Comparison of ENCODE assay signal across 14 mouse cellular contexts in genomic region chr5:149002803-149003115, GRCm38 (mm10). TPM values are rescaled to one million over a fixed set of nuclear protein-coding genes. Genes with fewer than 3 reads are reported as not detected.
DNase-seq lines count a peak whose midpoint lies in the region; ATAC-seq and TF ChIP-seq lines count a peak whose summit lies in the region.
"Had no signal": no experiment of that assay in that cellular context is flagged by ENCODE, and none has a peak within 500 bp of the region (broad histone marks: within the 10 kb centered on the region; RNA-seq: fewer than 3 reads in every experiment).

No protein-coding gene starts in this region.

- in situ Hi-C loops in CH12.LX (cut with MboI; ENCODE audit: low pct_ligation_motif_present, low pct_unique_long_range_greater_than_20kb, low sequenced_read_pairs) = no loop called here

- H3K36me3 ChIP-seq in CH12.LX (replicated peaks in 1 of 2; ENCODE audit: control insufficient read depth in 1 of 2, insufficient read depth in 1 of 2, low read length in 1 of 2) = no peaks in the 10 kb centered on the region
- no peaks in the 10 kb centered on the region for H3K36me3 ChIP-seq in kidney, embryonic 16.5 days (ENCODE audit: insufficient read depth, low read length)
- no peaks in the 10 kb centered on the region for H3K36me3 ChIP-seq in liver, embryonic 13.5 days

- TF ChIP-seq POLR2A in CH12.LX (IDR thresholded peaks at IDR 0.05; ENCODE audit: low read depth, low read length) = no peak

- WGBS in kidney, embryonic 16.5 days = 60% methylated on average over 6 of the region's 6 CpGs
- WGBS in liver, embryonic 13.5 days (ENCODE audit: insufficient replicate concordance) = 64% methylated on average over 6 of the region's 6 CpGs

- ATAC-seq in kidney, embryonic 16.5 days (ENCODE audit: low FRiP score, low TSS enrichment) = no peak
- no peak for ATAC-seq in liver, embryonic 13.5 days (ENCODE audit: low read depth)
- ATAC-seq: activated CD4-positive, CD25-positive, alpha-beta regulatory T cell, adult 4 months had no signal

- no peak overlapping the region for H3K9ac ChIP-seq in CH12.LX (ENCODE audit: insufficient read depth, low read depth)
- 0 out of 2 replicates have a peak overlapping the region, but pooled peaks have one; percentile 36 for H3K9ac ChIP-seq in kidney, embryonic 16.5 days (replicated peaks; ENCODE audit: low read length)
- H3K9ac ChIP-seq in liver, embryonic 13.5 days = no peak overlapping the region

- TF ChIP-seq RAD21 in CH12.LX (IDR thresholded peaks at IDR 0.05; ENCODE audit: low read depth, low read length) = no peak

- H3K4me3 ChIP-seq in gastrocnemius, adult 2 months = peak overlapping the region; percentile 44
- no peak overlapping the region for H3K4me3 ChIP-seq in CH12.LX (replicated peaks in 1 of 3; ENCODE audit: low read depth in 2 of 3, low read length in 2 of 3, poor library complexity in 1 of 3)
- H3K4me3 ChIP-seq in kidney, embryonic 16.5 days (ENCODE audit: low read length) = no peak overlapping the region
- H3K4me3 ChIP-seq in liver, embryonic 13.5 days (replicated peaks) = no peak overlapping the region

- peak overlapping the region; percentile 55 for H3K4me2 ChIP-seq in CH12.LX (ENCODE audit: insufficient read depth, low read depth, poor library complexity, severe bottlenecking)
- H3K4me2 ChIP-seq in kidney, embryonic 16.5 days (replicated peaks; ENCODE audit: low read depth, low read length) = peak overlapping the region; percentile 36
- H3K4me2 ChIP-seq in liver, embryonic 13.5 days = no peak overlapping the region

- H3K27me3 ChIP-seq in CH12.LX (replicated peaks) = no peaks in the 10 kb centered on the region
- no peaks in the 10 kb centered on the region for H3K27me3 ChIP-seq in kidney, embryonic 16.5 days (ENCODE audit: insufficient read depth, low read length)
- H3K27me3 ChIP-seq in liver, embryonic 13.5 days = no peaks in the 10 kb centered on the region

- no peak for DNase-seq in gastrocnemius, adult 2 months
- no peak for DNase-seq in gastrocnemius, postnatal 4 days (ENCODE audit: low spot score in 2 of 2)
- DNase-seq in CH12.LX (ENCODE audit: extremely low read depth) = no peak
- no peak for DNase-seq in liver, embryonic 13.5 days
- no peak for DNase-seq in c-Kit-positive CD71-positive TER-119-positive erythroid progenitor cells, embryonic 14.5 days (ENCODE audit: low spot score)
- no peak for DNase-seq in embryo, embryonic 10.5 days (ENCODE audit: low spot score)
- no peak for DNase-seq in thymus, postnatal 25 days
- DNase-seq: cerebellum, postnatal 25 days; heart, postnatal 4 days had no signal

- H3K79me2 ChIP-seq in CH12.LX (replicated peaks; ENCODE audit: control insufficient read depth, extremely low read depth, insufficient read depth, poor library complexity, severe bottlenecking) = no peaks in the 10 kb centered on the region

- H3K4me1 ChIP-seq in CH12.LX (ENCODE audit: control insufficient read depth in 1 of 2, insufficient read depth in 2 of 2) = peaks cover 4 to 40% of the 10 kb centered on the region in 2 experiments
- peaks cover 44% of the 10 kb centered on the region for H3K4me1 ChIP-seq in kidney, embryonic 16.5 days (ENCODE audit: insufficient read depth, low read length)
- H3K4me1 ChIP-seq in liver, embryonic 13.5 days (replicated peaks) = peaks cover 31% of the 10 kb centered on the region

- H3K27ac ChIP-seq in gastrocnemius, adult 2 months = 0 out of 2 replicates have a peak overlapping the region, but pooled peaks have one; percentile 17
- H3K27ac ChIP-seq in CH12.LX (ENCODE audit: insufficient read depth, low read depth) = no peak overlapping the region
- H3K27ac ChIP-seq in kidney, embryonic 16.5 days (ENCODE audit: low read length) = peak overlapping the region; percentile 92
- H3K27ac ChIP-seq in liver, embryonic 13.5 days = peak overlapping the region; percentile 4; the same call in 1 of the 2 replicates

- TF ChIP-seq CTCF in gastrocnemius, adult 2 months (IDR thresholded peaks at IDR 0.05) = no peak
- TF ChIP-seq CTCF in CH12.LX (conservative IDR thresholded peaks at IDR 0.05 in 1 of 2, IDR thresholded peaks at IDR 0.05 in 1 of 2; ENCODE audit: low read depth in 2 of 2, low read length in 2 of 2) = no peak

- peaks cover 4% of the 10 kb centered on the region for H3K9me3 ChIP-seq in CH12.LX (replicated peaks; ENCODE audit: low read length)
- H3K9me3 ChIP-seq in kidney, embryonic 16.5 days (ENCODE audit: low read length) = peaks cover 3% of the 10 kb centered on the region; the same call in 1 of the 2 replicates
- H3K9me3 ChIP-seq in liver, embryonic 13.5 days (replicated peaks) = no peaks in the 10 kb centered on the region

- dilution Hi-C loops in CH12.LX (cut with MboI; ENCODE audit: extremely low pct_ligation_motif_present, extremely low pct_unique_long_range_greater_than_20kb, low sequenced_read_pairs) = no loop called here

- intact Hi-C loops in gastrocnemius, adult 2 months (cut with DNase I) = no loop called here

- TF ChIP-seq EP300 in CH12.LX (IDR thresholded peaks at IDR 0.05; ENCODE audit: low read length) = no peak

TF ChIP-seq in CH12.LX, 34 proteins besides CTCF, POLR2A, EP300 and RAD21:
- TF ChIP-seq PAX5 (IDR thresholded peaks at IDR 0.05; ENCODE audit: low read length) = no peak

RNA-seq across cellular contexts. Expression of gene Gm42791, which starts 7.8 kb away (rescaled TPM):
- total RNA-seq in gastrocnemius, adult 2 months (2021) = 1 to 10 TPM; 2.8 to 5.1 TPM
- 1 to 10 TPM; 1.5 to 3.6 TPM for total RNA-seq in gastrocnemius, postnatal 4 days (2021)
- total RNA-seq in CH12.LX (2012; rRNA removed) (not detected in 2 replicates), CH12.LX (2014; rRNA removed) (0.42 TPM in 1 of 2 replicates, not detected in the other)
- polyA plus RNA-seq in CH12.LX (2012; ENCODE audit: insufficient read length, low read depth) = 1.3 and 2.1 TPM in 2 replicates
- polyA plus RNA-seq in kidney, embryonic 16.5 days (2015; fragmentation: Nextera tagmentation; extraction: Ambion mirVana) = 0.42 TPM in 1 of 2 replicates, not detected in the other
- 0.32 and 0.86 TPM in 2 replicates for polyA plus RNA-seq in liver, embryonic 13.5 days (2015; fragmentation: Nextera tagmentation; extraction: Ambion mirVana)
- total RNA-seq: megakaryocyte, adult 5-6 weeks had no signal
- polyA plus RNA-seq: activated CD4-positive, CD25-positive, alpha-beta regulatory T cell, adult 4 months; brain, embryonic 14.5 days; large intestine, adult 2 months had no signal
